Mouse (Mus musculus): ENCODE measurements around the gene Gm128. TPM values are rescaled to one million over a fixed set of nuclear protein-coding genes. Genes with fewer than 3 reads are reported as not detected.

Gene Gm128
- polyA plus RNA-seq, 1 experiment: 0.23 TPM

GRCm38 (mm10) chr3:95208286-95208685 lies 33.1 kb downstream of the Gm128 start:
- Histone ChIP-seq H3K27ac (ENCODE audit: insufficient read depth, low read length) (no peak overlapping the region), H3K4me1 (ENCODE audit: control insufficient read depth, insufficient read depth, low read length) (peaks cover 2% of the 10 kb centered on the region; the same call in 1 of the 2 replicates), H3K4me3 (ENCODE audit: insufficient read depth, low read length) (no peak overlapping the region)
- TF ChIP-seq CTCF (IDR thresholded peaks at IDR 0.05; ENCODE audit: extremely low read depth, insufficient read depth, low read length): no peak
- TF ChIP-seq POLR2A (IDR thresholded peaks at IDR 0.05; ENCODE audit: extremely low read depth, insufficient read depth, low read length): no peak

- Histone ChIP-seq H3K27ac (ENCODE audit: insufficient read depth, low read length) (no peak overlapping the region), H3K4me3 (ENCODE audit: insufficient read depth, low read length) (no peak overlapping the region), H3K4me1 (ENCODE audit: control insufficient read depth, insufficient read depth, low read length) (peaks cover 6% of the 10 kb centered on the region; the same call in 1 of the 2 replicates)
- TF ChIP-seq CTCF (IDR thresholded peaks at IDR 0.05; ENCODE audit: extremely low read depth, insufficient read depth, low read length) (no peak), POLR2A (IDR thresholded peaks at IDR 0.05; ENCODE audit: extremely low read depth, insufficient read depth, low read length) (no peak)
These were observed 37.5 kb downstream of the Gm128 start for GRCm38 (mm10) chr3:95203880-95204279.

GRCm38 (mm10) chr3:95200562-95200961 lies 40.8 kb downstream of the Gm128 start:
- Histone ChIP-seq H3K4me1 (ENCODE audit: control insufficient read depth, insufficient read depth, low read length) (peaks cover 6% of the 10 kb centered on the region; the same call in 1 of the 2 replicates), H3K27ac (ENCODE audit: insufficient read depth, low read length) (no peak overlapping the region), H3K4me3 (ENCODE audit: insufficient read depth, low read length) (no peak overlapping the region)
- TF ChIP-seq CTCF (IDR thresholded peaks at IDR 0.05; ENCODE audit: extremely low read depth, insufficient read depth, low read length): no peak
- no peak for TF ChIP-seq POLR2A (IDR thresholded peaks at IDR 0.05; ENCODE audit: extremely low read depth, insufficient read depth, low read length)

DNA sequence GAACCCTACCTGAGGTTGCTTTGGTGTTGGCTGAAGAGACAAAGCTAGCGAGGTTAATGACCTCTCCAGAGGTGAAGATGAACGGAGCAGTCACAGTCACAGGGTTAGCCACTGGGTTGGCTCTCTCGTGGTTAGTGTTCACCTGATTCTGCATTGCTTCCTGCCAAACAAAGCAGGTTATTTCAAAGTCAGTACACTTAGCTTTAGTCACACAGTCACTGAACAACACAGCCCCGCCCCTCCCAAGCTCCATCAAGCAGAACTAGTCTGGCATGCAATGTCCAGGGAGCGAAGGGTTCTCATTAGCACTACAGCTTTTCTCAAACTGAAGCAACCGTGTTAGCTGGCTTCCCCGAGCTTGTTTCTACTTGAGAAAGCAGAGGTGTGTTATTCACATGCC lies 41.3 kb downstream of the Gm128 start:
- Histone ChIP-seq H3K27ac (ENCODE audit: insufficient read depth, low read length) (no peak overlapping the region), H3K4me3 (ENCODE audit: insufficient read depth, low read length) (no peak overlapping the region), H3K4me1 (ENCODE audit: control insufficient read depth, insufficient read depth, low read length) (peaks cover 6% of the 10 kb centered on the region; the same call in 1 of the 2 replicates)
- no peak for TF ChIP-seq CTCF (IDR thresholded peaks at IDR 0.05; ENCODE audit: extremely low read depth, insufficient read depth, low read length)
- no peak for TF ChIP-seq POLR2A (IDR thresholded peaks at IDR 0.05; ENCODE audit: extremely low read depth, insufficient read depth, low read length)

DNA sequence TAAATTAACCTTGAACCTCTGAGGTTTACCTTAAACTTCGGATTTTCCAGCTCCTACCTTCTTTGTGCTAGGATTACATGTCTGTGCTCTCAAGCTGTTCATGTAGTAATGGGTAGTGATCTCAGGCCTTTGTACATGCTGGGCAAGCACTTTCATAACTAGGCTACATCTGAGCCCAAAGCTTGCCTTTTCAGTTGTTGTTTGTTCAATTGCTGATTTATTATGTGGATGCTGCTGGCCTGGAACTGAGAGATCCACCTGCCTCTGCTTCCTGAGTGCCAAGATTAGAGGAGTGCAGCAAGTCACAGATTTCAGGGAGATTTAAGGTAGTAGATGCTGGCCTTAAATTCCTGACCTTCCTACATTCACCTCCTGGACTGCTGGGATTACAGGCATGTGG lies 42.3 kb downstream of the Gm128 start:
- Histone ChIP-seq H3K4me1 (ENCODE audit: control insufficient read depth, insufficient read depth, low read length) (peaks cover 6% of the 10 kb centered on the region; the same call in 1 of the 2 replicates), H3K27ac (ENCODE audit: insufficient read depth, low read length) (no peak overlapping the region), H3K4me3 (ENCODE audit: insufficient read depth, low read length) (no peak overlapping the region)
- no peak for TF ChIP-seq CTCF (IDR thresholded peaks at IDR 0.05; ENCODE audit: extremely low read depth, insufficient read depth, low read length)

DNA sequence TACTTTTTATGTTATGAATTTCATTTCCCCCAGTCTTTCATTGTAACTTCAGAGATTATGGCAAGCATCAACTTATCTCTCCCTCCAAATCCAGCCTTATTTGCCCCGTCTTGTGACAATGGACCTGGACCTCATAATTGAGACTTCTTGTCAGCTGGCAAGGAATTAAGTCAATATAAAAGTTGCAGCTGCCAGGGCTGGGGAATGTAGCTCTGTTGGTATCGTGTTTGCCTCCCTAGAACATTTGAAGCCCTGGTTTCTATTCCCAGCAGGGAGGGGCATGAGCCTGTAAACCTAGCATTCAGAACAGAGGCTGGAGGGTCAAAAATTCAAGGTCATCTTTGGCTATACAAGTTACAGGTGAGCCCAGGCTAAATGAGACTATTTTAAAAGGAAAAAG lies 45.6 kb downstream of the Gm128 start:
- TF ChIP-seq POLR2A (IDR thresholded peaks at IDR 0.05; ENCODE audit: extremely low read depth, insufficient read depth, low read length): no peak
- TF ChIP-seq CTCF (IDR thresholded peaks at IDR 0.05; ENCODE audit: extremely low read depth, insufficient read depth, low read length): no peak
- Histone ChIP-seq H3K4me1 (ENCODE audit: control insufficient read depth, insufficient read depth, low read length) (peaks cover 2% of the 10 kb centered on the region; the same call in 1 of the 2 replicates), H3K27ac (ENCODE audit: insufficient read depth, low read length) (no peak overlapping the region), H3K4me3 (ENCODE audit: insufficient read depth, low read length) (no peak overlapping the region)

DNA sequence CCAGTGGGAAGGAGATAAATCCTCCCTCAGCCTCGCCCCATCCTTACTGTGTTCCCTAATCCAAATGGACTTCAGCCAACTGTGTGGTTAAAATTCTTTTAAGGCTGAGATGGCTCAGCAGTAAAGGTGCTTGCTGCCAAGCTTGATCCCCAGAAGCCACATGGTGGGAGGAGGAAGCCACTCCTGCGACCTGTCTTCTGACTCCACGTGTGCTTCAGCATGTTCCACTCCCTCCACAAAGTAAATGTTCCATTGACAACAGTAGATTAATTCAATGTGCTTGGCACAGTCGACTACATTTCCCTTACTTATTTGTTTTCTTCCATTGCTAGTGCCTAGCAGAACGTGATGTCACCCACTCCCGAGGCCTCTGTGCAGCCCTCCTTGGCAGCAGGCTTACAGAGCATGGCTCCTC lies 46.7 kb downstream of the Gm128 start:
- no peak overlapping the region for H3K4me3 ChIP-seq (ENCODE audit: insufficient read depth, low read length)
- TF ChIP-seq POLR2A (IDR thresholded peaks at IDR 0.05; ENCODE audit: extremely low read depth, insufficient read depth, low read length) (no peak), CTCF (IDR thresholded peaks at IDR 0.05; ENCODE audit: extremely low read depth, insufficient read depth, low read length) (no peak)
- H3K4me1 ChIP-seq (ENCODE audit: control insufficient read depth, insufficient read depth, low read length): no peaks in the 10 kb centered on the region
- no peak overlapping the region for H3K27ac ChIP-seq (ENCODE audit: insufficient read depth, low read length)

Other genes starting within 250 kb of the Gm128 start
- 15.8 and 17.5 TPM in 2 replicates for gene Zfp687, start 226.2 kb downstream of the Gm128 start, polyA plus RNA-seq (2012; rRNA removed)
- 193 and 203 TPM in 2 replicates for gene Psmd4, start 199.0 kb downstream of the Gm128 start, polyA plus RNA-seq (2012; rRNA removed)
- 41.1 and 41.7 TPM in 2 replicates for gene Pip5k1a, start 134.7 kb downstream of the Gm128 start, polyA plus RNA-seq (2012; rRNA removed)
- gene Vps72, start 130.6 kb downstream of the Gm128 start, polyA plus RNA-seq (2012; rRNA removed): 48.0 and 52.4 TPM in 2 replicates
- 0.72 and 0.77 TPM in 2 replicates for gene Tmod4, start 117.1 kb downstream of the Gm128 start, polyA plus RNA-seq (2012; rRNA removed)
- 114 and 124 TPM in 2 replicates for gene Scnm1, start 107.6 kb downstream of the Gm128 start, polyA plus RNA-seq (2012; rRNA removed)
- gene Lysmd1, start 107.5 kb downstream of the Gm128 start, polyA plus RNA-seq (2012; rRNA removed): 21.4 and 21.6 TPM in 2 replicates
- 5.1 and 5.2 TPM in 2 replicates for gene Tnfaip8l2, start 99.2 kb downstream of the Gm128 start, polyA plus RNA-seq (2012; rRNA removed)
- 26.1 and 29.0 TPM in 2 replicates for gene Sema6c, start 81.1 kb downstream of the Gm128 start, polyA plus RNA-seq (2012; rRNA removed)
- 12.1 and 12.8 TPM in 2 replicates for gene Gabpb2, start 23.7 kb downstream of the Gm128 start, polyA plus RNA-seq (2012; rRNA removed)
- 65.4 and 66.6 TPM in 2 replicates for gene Cdc42se1, start 12.9 kb downstream of the Gm128 start, polyA plus RNA-seq (2012; rRNA removed)
- gene Mllt11, start 9.4 kb downstream of the Gm128 start, polyA plus RNA-seq (2012; rRNA removed): 428 and 469 TPM in 2 replicates
- gene Bnipl, start 9.6 kb upstream of the Gm128 start, polyA plus RNA-seq (2012; rRNA removed): 0.17 and 0.61 TPM in 2 replicates
- gene Mindy1, start 39.7 kb upstream of the Gm128 start, polyA plus RNA-seq (2012; rRNA removed): 29.6 and 33.9 TPM in 2 replicates
- 24.8 and 26.2 TPM in 2 replicates for gene Prune1, start 40.5 kb upstream of the Gm128 start, polyA plus RNA-seq (2012; rRNA removed)
- gene Anxa9, start 65.6 kb upstream of the Gm128 start, polyA plus RNA-seq (2012; rRNA removed): 2.3 and 2.4 TPM in 2 replicates
- 101 and 110 TPM in 2 replicates for gene Cers2, start 73.2 kb upstream of the Gm128 start, polyA plus RNA-seq (2012; rRNA removed)
- 34.6 and 37.5 TPM in 2 replicates for gene Setdb1, start 115.6 kb upstream of the Gm128 start, polyA plus RNA-seq (2012; rRNA removed)
- not detected in 2 replicates for gene 4930558C23Rik, start 161.2 kb upstream of the Gm128 start, polyA plus RNA-seq (2012; rRNA removed)
- gene Arnt, start 192.8 kb upstream of the Gm128 start, polyA plus RNA-seq (2012; rRNA removed): 42.3 and 47.6 TPM in 2 replicates